Mouse (Mus musculus) Muller cell, postnatal 12 days (primary cell): Measurements from ENCODE around the gene Hsd17b13.

Source experiments
- DNase-seq: peaks from one replicate; pipeline ENCODE4 v3.0.0-alpha.2; 2015; ENCODE audit errors: inconsistent ontology term

Gene Hsd17b13

DNA sequence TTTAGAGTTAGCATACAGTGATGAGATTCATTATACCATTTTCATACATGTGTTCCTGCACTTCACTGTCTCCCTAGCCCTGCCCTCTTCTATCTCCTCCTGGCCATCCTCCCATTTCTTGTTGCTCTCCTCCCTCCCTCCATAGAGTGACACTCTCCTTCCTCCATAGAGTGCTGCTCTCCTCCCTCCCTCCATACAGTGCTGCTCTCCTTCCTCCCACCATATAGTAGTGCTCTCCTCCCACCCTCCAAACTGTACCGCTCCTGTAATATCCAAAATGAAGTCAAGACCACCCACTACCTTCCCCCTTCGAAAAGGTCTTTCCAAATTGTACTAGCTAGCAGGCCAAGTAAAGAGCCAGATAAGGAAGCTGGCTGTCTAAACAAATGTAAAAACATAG, 53.5 kb downstream of the Hsd17b13 start:
- DNase-seq, result no peak

DNA sequence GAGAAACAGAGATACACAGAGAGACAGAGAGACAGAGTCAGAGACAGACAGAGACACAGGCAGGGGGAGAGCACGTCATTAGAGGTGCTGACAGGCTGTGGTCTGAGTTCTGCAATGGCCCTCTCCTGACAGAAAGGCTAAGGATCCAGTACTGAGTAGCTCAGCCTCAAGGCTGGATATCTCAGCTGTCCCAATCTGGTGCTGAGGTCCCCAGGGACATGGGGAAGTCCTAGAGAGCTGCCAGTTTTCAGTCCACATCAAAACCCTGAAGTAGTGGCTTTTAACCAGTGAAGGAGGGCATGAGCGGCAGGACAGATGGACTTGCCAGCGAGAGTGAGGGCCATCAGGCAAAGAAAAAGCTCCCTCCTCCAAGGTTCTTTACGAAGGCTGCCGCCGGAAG, 54.1 kb downstream of the Hsd17b13 start:
- DNase-seq, result no peak

DNA sequence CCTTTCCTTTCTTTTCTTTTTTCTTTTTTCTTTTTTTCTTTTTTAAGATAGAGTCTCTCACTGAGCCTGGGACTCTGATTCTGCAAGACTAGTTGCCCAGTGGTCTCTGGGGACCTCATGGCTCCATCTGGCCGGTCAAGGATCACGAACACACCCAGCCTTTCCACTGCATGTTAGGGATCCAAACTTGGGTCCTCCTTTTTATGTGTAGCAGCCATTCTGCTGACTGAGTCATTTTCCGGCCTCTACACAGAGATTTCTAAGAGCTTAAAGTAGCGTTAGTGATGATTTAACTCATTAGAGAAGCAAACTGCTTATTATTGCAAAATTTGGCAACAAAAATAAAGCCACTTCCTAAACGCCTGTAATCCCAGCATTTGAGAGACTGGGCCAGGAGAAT, 54.8 kb downstream of the Hsd17b13 start:
- no peak for DNase-seq

DNA sequence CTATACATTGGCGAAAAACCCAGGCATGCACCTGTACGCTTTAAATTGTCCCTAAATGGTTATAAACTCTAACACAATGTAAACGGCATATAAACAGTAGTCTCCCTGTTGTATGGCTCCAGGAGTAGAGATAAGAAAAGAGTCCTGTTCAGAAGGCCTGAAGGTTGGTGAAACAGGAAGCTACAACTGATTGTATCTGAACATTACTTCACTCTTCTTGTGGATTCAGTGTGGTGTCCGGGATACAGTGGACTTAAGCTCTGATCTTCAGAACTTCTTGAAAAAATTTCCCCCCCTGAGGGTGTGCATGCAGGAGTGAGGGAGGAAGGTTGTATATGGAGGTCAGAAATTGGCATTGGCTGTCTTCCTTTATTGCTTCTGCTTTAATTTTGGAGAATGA, 57.7 kb downstream of the Hsd17b13 start:
- no peak for DNase-seq

DNA sequence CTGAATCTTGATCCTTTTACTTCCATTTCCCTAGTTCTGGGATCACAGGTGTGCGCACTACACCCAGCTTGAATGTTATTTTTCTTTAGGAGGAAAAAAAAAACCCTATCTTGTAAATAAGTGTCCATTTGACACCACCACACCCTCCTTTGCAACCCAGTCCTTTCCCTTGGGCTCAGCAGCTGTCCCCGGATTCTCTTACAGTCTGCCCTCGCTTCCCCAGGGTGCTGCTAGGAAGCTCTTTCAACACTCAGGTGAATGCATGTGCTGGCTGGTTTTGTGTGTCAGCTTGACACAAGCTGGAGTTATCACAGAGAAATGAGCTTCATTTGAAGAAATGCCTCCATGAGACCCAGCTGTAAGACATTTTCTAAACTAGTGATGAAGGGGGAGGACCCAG, 59.0 kb downstream of the Hsd17b13 start:
- DNase-seq, result no peak

DNA sequence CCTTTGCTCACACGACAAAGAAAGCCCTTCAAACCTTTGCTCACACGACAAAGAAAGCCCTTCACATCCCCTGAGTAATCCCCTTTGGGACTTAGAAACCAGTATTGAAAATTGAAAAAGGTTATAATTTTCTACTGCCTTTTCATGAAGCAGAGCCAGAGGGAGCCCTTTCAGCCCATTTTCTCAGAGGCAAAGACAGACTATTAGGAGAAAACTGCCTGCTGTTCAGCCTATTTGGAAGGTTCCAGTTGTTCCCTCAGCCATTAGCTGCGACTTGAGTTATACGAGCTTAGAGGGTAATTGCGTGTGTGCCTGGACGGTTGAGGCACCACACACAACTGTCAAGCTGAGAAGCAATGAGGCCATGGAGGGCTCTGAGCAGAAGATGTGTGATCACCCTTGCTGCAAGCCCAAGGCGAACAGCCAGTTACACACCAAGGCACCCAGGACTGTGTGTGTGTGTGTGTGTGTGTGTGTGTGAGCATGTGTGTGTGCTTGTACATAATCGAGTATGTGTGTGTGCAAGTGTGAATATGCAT, 59.8 kb downstream of the Hsd17b13 start:
- DNase-seq, result no peak

DNA sequence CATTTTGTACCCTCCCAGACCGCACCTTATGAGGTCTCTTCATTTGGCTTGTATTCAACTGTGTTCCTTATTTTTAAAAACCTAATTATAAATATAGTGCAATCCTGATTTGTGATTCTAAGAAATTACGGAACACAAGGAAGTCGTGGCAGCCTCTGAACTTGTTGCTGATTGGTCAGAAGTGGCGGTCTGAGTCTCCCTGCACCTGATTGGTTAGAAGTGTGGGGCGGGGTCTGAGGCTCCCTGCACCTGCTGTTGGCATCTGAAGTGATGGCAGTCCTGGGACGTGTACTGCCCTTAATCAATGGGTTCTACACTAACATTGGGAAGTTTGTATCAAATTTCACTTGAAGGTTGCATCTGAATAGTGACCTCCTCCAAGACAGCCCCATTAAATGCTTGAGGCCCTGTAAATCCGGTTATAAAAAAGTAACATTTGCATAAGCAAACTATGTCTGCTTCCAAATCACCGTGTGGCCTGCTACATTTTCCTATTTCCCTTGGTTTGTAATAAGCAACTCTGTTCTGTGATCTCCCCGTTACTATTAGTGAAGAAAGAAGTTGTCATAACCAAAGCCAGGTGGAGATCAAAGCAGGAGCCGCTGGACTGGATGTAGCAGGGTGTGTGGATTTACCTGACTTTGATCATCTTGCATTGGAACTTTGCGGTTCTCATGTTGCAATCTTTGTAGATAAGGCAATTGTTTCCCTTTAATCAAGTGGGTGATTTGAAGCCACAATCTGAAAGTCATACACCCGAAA, 60.4 kb downstream of the Hsd17b13 start:
- no peak for DNase-seq

DNA sequence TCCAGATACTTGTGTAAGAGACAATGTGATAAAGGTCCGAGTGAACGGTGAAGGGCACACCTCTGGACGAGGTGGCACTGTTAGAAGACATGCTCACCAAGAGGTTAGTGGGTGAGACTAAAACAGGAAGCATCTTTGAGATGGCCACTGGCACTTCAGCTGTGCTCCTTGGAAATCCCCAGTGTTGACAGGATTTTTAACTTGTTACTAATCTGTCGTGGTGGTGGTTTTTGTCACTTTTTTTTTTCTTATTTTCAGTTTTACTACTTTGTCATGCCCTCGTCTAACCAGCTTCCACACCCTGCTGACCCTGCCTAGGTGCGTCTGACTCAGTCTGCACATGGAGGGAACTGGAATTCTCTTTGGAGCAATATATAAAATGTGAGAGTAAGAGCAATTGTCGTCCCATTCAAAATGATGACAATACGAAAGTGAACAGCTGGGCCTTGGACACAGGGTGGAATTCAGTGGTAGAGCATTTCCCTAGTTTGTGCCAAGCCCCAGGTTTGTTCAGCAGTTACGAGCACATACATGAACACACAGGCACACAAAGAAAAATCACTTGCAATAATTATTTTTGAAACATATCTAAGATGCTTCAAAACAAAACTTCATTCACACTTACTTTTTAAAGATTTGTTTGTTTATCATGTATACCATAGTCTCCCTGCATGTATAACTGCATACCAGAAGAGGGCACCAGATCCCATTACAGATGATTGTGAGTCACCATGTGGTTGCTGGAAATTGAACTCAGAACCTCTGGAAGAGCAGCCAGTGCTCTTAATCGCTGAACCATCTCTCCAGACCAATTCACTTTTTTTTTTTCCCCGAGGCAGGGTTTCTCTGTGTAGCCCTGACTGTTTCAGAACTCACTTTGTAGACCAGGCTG, 62.6 kb downstream of the Hsd17b13 start:
- no peak for DNase-seq

DNA sequence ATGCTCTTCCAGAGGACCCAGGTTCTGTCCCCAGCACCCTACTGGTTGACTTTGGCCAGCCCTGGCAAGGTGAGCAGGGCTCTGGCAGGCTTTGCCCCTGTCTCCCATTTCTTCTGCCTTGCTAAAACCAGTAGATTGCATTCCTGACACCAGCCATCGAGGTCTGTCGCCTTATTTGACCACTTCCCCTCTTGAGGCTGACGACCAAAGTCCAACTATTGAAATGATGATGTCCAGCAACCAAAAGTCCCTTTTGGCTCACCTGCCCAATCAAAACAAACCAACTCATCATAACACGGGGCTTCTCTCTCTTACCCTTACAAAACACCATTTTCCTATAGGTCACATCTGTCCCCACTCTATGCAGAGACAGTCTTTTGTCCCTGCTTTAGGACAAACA, 64.1 kb downstream of the Hsd17b13 start:
- DNase-seq, result no peak

DNA sequence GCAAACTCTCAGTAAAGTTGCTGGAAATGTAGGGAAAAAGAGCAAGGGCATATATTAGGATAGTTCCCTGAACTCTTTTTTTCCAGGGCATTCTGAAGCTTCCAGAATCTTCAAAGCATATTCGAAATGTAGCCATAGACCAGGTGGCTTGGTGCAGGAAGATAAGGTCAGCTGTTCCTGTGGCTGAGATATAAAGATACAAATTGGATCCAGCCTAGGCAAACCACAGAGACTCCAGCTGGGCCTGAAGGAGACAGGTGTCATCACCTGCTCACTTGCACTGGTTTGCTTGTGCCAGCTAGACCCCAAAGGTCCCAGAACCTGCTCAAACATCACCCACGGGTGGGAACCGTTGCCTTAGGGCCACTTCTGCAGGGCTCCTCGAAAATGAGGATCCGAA, 65.7 kb downstream of the Hsd17b13 start:
- no peak for DNase-seq

DNA sequence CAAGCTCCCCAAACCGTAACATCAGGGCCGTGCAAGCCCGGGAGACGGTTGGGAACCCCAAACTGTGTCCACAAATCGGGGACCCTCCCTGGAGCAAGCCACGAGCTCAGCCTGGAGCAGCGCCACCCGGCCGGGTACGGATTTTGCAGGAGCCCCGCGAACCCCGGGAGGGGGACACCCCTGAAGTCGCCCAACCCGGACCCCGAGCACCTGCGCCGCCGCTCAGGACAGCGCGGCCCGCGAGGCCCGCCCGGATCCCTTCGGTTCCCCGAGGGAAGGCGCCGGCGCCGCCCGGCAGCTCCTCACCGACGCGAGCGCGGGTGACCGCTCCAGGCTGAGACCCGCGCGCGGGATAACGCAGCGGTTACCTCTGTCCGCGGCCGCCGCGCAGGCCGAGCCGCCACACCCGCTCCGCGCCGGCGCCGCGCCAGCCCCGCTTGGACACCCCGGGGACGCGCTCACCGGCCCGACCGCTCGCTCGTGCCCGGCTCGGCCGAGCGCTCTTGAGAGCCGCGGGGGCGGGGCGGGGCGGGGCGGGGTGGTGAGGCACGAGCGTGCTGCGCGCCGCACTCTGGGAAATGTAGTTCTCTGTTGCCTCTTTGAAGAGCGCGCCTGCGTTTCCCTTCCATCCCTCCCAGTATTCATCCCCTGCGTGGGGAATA, 66.3 kb downstream of the Hsd17b13 start, which contains the start of gene Klhl8:
Klhl8 (minus strand) TSS at position 512 of the 662 bp plus-strand sequence.
- peak; percentile 95 for DNase-seq

DNA sequence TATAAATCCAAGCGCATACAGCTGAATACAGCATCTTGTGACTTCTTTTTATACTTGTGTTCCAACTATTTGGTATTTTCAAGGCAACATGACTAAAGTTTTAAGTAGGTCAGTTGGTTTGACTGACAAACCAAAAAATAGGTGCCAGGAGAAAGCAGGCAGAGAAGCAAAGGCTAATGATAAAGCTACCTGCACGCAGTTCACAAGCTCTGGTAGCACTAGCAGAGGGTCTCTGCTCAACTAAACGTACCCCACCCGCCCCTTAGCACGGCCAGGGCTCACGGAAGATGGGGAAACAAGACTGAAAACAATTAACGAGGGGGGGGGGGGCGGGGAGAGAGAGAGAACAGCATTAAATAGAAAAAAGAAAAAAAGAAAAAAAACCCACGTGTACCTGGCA, 67.1 kb downstream of the Hsd17b13 start:
- no peak for DNase-seq

DNA sequence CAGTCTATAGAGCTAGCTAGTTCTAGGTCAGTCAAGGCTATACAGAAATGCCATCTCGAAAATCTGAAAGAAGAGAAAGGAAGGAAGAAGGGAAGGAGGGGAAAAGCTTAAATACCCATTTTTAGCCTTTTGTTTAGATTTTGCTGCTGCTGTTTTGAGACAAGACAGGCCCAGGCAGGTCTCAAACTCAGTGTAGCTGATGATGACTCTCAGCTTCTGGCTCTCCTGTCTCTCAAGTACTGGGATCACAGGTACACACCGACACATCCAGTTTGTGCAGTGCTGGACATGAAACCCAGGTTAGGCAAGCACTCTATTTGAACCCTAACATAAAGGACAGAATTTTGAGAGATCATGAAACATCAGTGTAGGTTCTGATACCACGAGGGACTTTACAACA, 67.7 kb downstream of the Hsd17b13 start:
- no peak for DNase-seq

DNA sequence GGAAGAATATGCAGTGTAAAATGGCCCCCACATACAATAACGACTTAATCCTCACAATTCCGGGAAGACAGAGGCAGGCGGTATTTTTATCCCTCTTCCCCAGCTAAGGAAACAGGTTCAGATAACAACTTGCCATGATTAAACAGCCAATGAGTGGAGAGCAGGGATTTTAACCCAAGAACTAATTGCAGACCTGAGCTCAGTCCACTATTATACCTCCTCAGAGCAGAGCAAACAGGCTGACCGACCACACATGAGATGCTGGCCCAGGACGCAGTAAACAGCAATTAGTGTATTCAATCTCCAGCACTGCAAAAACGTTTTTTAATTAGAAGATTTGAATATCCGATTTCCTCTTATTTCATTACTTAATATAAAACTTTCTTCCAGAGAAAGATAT, 68.4 kb downstream of the Hsd17b13 start:
- no peak for DNase-seq

DNA sequence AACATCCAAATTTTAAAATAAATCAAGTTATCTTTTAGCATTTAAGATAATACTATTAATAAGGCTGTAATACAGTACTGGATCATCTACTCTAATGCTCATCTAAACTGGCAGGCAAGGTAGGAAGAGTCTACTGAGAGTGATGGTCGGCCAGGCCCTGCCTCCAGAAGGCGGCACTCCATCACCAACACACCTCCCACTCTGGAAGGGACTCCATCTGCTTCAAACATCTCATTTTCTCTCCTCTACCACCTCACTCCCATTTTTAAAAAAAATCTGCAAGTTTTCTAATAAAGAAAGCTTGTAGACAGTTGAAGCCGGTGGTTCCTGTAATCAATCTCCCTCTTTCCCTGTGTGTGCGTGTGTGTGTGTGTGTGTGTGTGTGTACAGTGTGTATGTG, 69.4 kb downstream of the Hsd17b13 start:
- DNase-seq, result no peak

DNA sequence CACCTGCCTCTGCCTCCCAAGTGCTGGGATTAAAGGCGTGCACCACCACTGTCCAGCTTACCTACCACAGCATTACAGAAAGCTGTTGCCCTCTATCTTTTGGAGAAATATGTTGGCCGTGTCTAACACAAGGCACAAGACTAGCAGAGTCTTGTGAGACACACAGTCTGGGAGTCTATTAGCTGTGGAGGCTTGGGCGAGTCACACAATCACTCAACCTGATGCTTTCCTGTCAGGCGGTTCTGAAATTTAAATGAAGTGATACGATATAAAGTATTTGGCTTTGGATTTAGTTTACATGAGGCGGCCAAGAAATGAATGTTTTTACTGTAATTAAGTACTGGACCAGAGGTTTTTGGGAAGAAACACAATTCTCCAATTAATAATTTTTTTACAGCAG, 71.0 kb downstream of the Hsd17b13 start:
- no peak for DNase-seq
